Comparison of ENCODE assay signal across 1 mouse cellular context in the genomic region with DNA sequence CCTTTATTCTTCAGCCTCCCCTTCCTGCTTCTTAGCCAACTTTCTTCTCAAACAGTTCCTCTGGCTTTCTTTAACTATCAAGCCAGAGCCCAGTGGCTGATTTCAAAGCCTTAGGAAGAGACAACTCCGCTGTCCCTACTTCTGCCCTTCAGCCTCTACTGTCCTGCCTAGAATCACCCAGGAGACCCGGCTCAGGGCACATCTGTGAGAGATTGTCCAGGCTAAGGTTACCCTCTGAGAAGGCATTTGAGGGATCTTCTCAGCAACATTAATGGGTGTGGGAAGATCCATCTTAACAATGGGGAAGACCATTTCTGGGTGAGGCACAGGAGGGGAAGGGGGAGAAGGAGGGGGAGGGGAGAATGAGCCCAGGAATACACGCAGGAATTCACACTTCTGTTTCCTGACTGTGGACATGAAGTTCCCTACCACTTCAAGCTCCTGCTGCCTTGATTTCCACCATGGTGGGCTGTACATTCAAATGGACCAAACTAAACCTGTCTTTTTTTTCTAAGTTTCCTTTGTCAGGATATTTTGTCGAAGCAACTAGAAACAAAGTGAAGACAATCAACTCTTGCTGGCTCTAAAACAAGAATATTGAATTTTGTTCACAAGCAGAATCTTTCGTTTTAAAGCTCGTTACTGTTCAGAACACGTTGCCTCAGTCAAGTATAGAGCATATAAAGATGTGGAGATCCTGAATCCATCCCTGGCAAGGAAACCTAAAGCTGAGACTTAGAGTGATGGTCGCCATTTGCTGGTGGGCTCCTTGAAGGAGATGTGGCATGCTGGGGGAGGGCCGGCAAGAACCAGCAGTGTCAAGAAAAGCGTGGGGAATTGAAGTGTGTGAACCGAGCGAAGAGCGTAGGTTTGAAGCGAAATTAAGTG.
TF ChIP-seq lines count a peak whose summit lies in the region.

No protein-coding gene starts in this region.

TF ChIP-seq in CH12.LX, 34 proteins besides CTCF, POLR2A, EP300 and RAD21:
- TF ChIP-seq HCFC1 (IDR thresholded peaks at IDR 0.05; ENCODE audit: low read depth, low read length) (no peak), RCOR1 (conservative IDR thresholded peaks at IDR 0.05; ENCODE audit: low read depth, low read length) (no peak), GABPA (IDR thresholded peaks at IDR 0.05; ENCODE audit: insufficient replicate concordance, low read depth, low read length) (no peak), CHD1 (IDR thresholded peaks at IDR 0.05; ENCODE audit: low read depth, low read length) (0 out of 2 replicates have a peak, but pooled peaks have one; percentile 21), MXI1 (IDR thresholded peaks at IDR 0.05; ENCODE audit: low read depth, low read length) (peak; percentile 16; the same call in 1 of the 2 replicates), CHD2 (IDR thresholded peaks at IDR 0.05; ENCODE audit: low read length) (peak; percentile 50; the same call in 1 of the 2 replicates), ZC3H11A (IDR thresholded peaks at IDR 0.05; ENCODE audit: low read depth, low read length) (no peak), IRF4 (IDR thresholded peaks at IDR 0.05; ENCODE audit: low read depth, low read length) (0 out of 2 replicates have a peak, but pooled peaks have one; percentile 25), SIN3A (IDR thresholded peaks at IDR 0.05; ENCODE audit: low read length) (peak; percentile 79; the same call in 1 of the 2 replicates), SMC3 (IDR thresholded peaks at IDR 0.05; ENCODE audit: low read depth, low read length) (no peak), MAX (IDR thresholded peaks at IDR 0.05; ENCODE audit: low read length) (no peak)
